Mouse (Mus musculus) heart, adult 2 months (tissue): ENCODE measurements around the gene Cgnl1.
A peak's percentile ranks its signal among the peaks of the same experiment; 100 is the strongest.

ENCODE experiments used
- CTCF ChIP-seq: fragments of 200-600 bp; IDR thresholded peaks from 2 replicates; pipeline ENCODE4 v1.8.1; 2022; ENCODE audit warnings: antibody characterized with exemption, mild to moderate bottlenecking, moderate library complexity
- EP300 ChIP-seq: fragments of 200-500 bp; IDR thresholded peaks from 2 replicates; pipeline ENCODE4 v1.6.1; 2011; ENCODE audit warnings: low read depth, low read length, control low read depth; ENCODE audit not compliant: insufficient read depth
- POLR2A ChIP-seq: fragments of 200-500 bp; IDR thresholded peaks from 2 replicates; pipeline ENCODE4 v1.6.1; 2011; ENCODE audit warnings: mild to moderate bottlenecking, low read depth, low read length, control low read depth; ENCODE audit not compliant: insufficient read depth

- TF ChIP-seq POLR2A (no peak), CTCF (no peak), EP300 (0 out of 2 replicates have a peak, but pooled peaks have one; percentile 29)
These were observed 188.6 kb downstream of the Cgnl1 start for GRCm38 (mm10) chr9:71582771-71583170.
